Mouse (Mus musculus): ENCODE measurements around the gene Cic.

The Cic gene

GRCm38 (mm10) chr7:25269545-25270271, 2.2 kb downstream of the Cic start:
- no peak for DNase-seq (ENCODE audit: low read depth, low spot score)

- DNase-seq (ENCODE audit: low read depth, low spot score) = no peak
Observed at GRCm38 (mm10) chr7:25270652-25271633, 3.4 kb downstream of the Cic start.

- no peak for DNase-seq (ENCODE audit: low read depth, low spot score)
Observed at GRCm38 (mm10) chr7:25271651-25272444, 4.3 kb downstream of the Cic start.

GRCm38 (mm10) chr7:25272445-25273258, 5.1 kb downstream of the Cic start:
- DNase-seq (ENCODE audit: low read depth, low spot score) = no peak

GRCm38 (mm10) chr7:25273259-25274241, 6.0 kb downstream of the Cic start:
- DNase-seq (ENCODE audit: low read depth, low spot score) = no peak

GRCm38 (mm10) chr7:25274571-25274970, 7.1 kb downstream of the Cic start:
- DNase-seq (ENCODE audit: low read depth, low spot score) = no peak

- no peak for DNase-seq (ENCODE audit: low read depth, low spot score)
Observed at GRCm38 (mm10) chr7:25274996-25275395, 7.5 kb downstream of the Cic start.

- no peak for DNase-seq (ENCODE audit: low read depth, low spot score)
Observed at GRCm38 (mm10) chr7:25275555-25276298, 8.2 kb downstream of the Cic start.

- DNase-seq (ENCODE audit: low read depth, low spot score) = no peak
Observed at GRCm38 (mm10) chr7:25277405-25277804, 9.9 kb downstream of the Cic start.

GRCm38 (mm10) chr7:25277998-25278340, 10.5 kb downstream of the Cic start:
- no peak for DNase-seq (ENCODE audit: low read depth, low spot score)

GRCm38 (mm10) chr7:25278341-25279075, 11.0 kb downstream of the Cic start:
- no peak for DNase-seq (ENCODE audit: low read depth, low spot score)

- DNase-seq (ENCODE audit: low read depth, low spot score) = peak; percentile 76
Observed at GRCm38 (mm10) chr7:25279076-25279860, 11.8 kb downstream of the Cic start.

GRCm38 (mm10) chr7:25279861-25280791, 12.6 kb downstream of the Cic start:
- no peak for DNase-seq (ENCODE audit: low read depth, low spot score)

GRCm38 (mm10) chr7:25281166-25281733, 13.7 kb downstream of the Cic start:
- DNase-seq (ENCODE audit: low read depth, low spot score) = no peak

- peak; percentile 97 for DNase-seq (ENCODE audit: low read depth, low spot score)
Observed at GRCm38 (mm10) chr7:25281734-25282601, 14.5 kb downstream of the Cic start.

Data from embryo, embryonic 11.5 days (tissue).